Mouse (Mus musculus) embryo, embryonic 10.5 days (tissue): Measurements from ENCODE around the gene Abcc9.

ENCODE experiments used
- DNase-seq: peaks from one replicate; pipeline ENCODE4 v3.0.0-alpha.2; 2015; ENCODE audit warnings: low spot score

Gene Abcc9

GRCm38 (mm10) chr6:142545132-142545531 is 157.0 kb downstream of the Abcc9 start:
- peak; percentile 23 for DNase-seq

GRCm38 (mm10) chr6:142543648-142544047 is 158.5 kb downstream of the Abcc9 start:
- no peak for DNase-seq

DNA sequence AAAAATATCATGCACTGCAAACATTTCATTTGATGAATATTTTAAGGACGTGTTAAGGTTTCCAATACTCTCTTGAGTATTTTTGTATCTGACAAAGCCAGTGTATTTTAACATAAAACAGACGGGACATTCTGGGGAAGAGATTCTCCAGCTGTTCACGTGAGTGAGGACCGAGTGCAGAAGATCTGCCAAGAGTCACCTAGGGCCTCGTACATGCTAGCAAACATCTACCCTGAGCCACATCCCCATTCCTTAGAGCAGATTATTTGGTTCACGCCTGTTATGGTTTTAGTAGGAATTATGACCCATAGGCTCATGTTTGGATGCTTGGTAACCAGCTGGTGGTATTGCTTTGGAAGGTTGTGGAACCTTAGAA is 159.3 kb downstream of the Abcc9 start:
- DNase-seq = no peak

DNA sequence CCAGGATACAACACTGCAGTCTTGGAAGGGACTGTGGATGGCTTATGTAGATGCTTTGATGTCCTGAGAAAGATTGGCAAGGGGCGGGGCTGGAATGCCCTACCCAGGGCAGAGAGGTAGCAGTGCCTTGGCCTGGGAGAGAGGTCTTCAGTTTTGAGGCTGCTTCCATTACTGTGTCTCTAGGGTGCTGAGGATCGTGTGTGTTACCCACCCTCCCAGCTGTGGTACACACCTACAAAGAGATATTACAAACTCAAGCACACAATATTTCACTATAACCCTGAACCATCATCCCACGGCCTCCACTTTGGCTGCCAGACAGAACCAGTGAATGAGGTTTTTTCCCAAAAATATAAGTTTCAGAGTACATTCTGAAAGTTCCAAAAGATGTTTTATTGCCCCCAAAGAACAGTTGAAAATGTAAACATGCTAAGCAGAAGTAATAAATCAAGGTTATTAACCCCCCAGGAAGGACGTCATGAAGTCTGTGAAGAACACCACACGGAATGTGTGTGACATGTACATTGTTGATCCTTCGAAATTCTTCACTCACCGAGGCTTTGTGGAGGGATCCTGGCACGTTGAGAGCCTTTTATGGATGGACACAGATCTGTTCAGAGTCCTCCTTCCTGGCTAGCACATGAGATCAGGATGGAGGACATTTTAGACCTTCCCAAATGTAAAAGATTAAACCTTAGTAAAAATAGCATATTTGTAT is 159.9 kb downstream of the Abcc9 start:
- DNase-seq = no peak

DNA sequence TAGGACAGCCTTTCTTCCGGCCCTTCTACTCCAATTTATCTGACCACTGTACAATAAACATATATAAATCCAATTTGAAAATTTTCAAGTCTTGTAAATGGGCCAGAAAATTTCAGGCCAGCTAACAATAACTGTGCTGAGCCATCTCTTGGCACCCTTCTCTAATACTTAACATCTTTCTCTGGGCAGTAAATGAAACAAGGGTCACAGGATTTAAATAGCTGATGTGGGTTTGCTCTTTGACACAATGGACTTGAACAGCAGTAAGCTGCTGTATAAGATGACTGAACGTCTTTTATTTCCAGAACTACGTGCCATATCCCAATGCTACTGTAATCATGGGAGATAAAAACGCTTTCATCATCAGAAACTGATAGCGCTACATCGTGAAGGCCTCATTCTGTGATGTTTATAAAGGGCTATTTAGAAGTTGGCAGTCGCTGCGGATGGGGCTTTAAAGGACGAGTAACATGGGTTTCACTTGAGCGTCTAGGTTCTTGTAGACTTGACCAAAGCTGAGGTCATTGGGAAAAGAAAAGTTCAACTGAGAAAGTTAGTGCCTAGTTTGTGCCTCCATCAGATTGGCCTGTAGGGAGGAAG is 161.5 kb downstream of the Abcc9 start:
- no peak for DNase-seq

- DNase-seq = no peak
Measured at GRCm38 (mm10) chr6:142540131-142540530, 162.0 kb downstream of the Abcc9 start.

DNA sequence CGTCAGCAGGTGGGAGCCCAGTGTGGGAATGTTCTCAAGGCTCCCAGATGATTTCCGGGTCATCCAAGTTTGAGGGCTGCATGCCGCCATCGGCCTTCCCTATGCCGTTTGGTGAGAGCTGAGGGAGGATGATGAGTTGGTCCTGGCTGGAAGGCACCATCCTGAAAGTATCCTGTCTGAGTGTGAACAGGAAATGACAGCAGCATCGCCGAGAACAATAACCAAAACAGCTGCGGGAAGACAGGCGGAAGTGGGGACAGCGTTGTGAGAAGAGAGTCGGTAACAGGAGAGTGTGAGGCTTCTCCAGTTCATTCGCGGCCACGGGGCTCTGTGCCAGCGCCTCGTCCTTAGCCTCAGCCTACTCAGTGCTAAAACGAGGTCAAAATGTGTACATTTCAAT is 163.6 kb downstream of the Abcc9 start:
- DNase-seq = no peak
